Mouse (Mus musculus) left cerebral cortex, adult 9 months (tissue): ENCODE data around the gene Jmjd8.

ENCODE experiments used
- DNase-seq, 2 experiments: peaks; one replicate each; pipeline ENCODE4 v3.0.0; 2022; ENCODE audit warnings: low spot score in 2 of 2

The Jmjd8 gene

GRCm38 (mm10) chr17:25877741-25878610 is 49.3 kb downstream of the Jmjd8 start:
- DNase-seq: no peak

DNA sequence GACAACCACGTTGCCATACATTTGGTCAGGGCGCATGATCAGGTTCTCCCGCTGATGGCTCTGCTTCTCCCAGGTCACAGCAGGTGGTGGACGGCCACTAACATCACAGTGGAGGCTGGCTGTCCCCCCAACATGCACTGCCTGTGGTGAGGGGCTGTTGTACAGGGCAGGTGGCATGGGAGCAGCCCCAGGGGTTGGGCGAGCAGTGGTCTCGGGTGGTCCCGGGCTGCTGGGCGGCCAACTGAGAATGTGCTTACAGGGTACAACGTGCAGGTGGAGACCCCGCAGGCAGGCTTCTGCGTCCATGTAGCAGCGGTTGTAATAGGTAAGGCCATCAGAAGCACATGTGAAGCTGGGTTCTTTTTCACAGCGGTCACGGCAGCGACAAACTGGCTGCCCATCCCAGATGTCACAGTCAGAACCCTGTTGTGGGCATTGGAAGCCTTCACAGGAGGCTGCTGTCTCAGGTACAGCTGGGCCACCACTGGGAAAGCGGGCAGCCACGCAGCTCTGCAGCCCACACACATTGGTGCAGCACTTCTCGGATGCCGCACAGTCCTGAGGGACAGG is 50.0 kb downstream of the Jmjd8 start:
- DNase-seq: no peak

DNA sequence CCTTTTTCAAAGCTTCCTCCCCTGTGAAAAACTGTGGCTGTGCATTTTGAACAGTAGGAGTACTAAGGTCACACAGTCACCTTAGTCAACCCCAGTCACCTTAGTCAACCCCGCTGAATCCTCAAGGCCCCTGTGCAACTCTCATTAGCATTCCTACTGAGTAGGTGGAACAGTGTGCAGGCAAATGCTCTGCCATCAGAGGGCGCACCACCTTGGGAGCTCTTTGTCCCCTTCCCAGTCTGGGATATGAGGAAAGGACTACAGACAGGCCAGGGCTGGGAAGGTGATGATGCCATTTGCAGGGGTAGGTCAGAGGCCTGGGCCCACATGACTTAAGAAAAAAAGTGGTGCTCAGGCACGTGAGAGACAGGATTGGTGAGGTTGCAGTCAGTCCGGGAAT is 50.6 kb downstream of the Jmjd8 start:
- no peak for DNase-seq

GRCm38 (mm10) chr17:25879750-25880149 is 51.1 kb downstream of the Jmjd8 start:
- no peak for DNase-seq

DNA sequence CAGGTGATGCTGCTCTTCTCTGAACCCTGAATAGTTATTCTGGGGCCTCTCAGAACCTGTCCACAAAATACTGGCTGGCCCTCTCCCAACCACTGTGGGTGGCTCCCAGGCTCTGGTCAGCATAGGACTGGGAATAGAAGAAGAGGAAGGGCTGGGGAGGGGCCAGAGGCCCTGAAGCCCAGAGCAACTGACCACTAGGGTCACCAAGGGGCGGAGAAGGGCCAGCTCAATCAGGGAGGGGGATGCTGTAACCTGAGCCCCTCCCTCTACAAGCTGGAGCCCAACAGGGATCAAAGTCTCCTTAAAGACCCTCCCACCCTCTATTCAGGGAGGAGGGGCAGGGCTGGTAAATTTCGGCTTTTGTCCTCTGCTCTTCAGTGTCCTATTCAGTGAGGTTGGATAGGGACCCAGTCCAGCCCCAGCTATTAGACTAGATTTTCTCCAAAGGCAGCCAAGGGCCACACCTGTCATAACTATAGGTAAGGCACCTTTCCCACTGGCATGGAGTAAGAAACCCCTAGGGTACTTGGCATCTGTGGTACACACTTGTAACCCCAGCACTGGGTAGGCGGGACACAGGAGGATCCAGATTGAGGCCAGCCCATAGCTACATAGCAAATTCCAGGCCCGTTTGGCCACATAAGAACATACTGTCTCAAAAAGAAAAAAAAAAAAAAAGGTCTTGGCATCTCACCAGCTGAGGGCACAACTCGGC is 51.7 kb downstream of the Jmjd8 start, which contains the start of gene Wfikkn1:
Gene Wfikkn1 (minus strand): TSS at position 663 of the 715 bp plus-strand sequence.
- DNase-seq: no peak

- DNase-seq: no peak
Measured at GRCm38 (mm10) chr17:25880913-25881641, 52.4 kb downstream of the Jmjd8 start.
